Mouse (Mus musculus): ENCODE measurements around the gene Themis2. TPM values are rescaled to one million over a fixed set of nuclear protein-coding genes. Genes with fewer than 3 reads are reported as not detected.
"Not testable (repeated sequence)": the region's sequence is repeated elsewhere in the genome, so short reads cannot be mapped to it uniquely, and the experiment has no call there.

Themis2 gene
- polyA plus RNA-seq, 1 experiment = 5.0 TPM

GRCm38 (mm10) chr4:132756974-132757373 is 39.2 kb downstream of the Themis2 start, which contains the start of gene Smpdl3b:
Gene Smpdl3b, minus strand, starts transcription at chr4:132757252.
- peak; percentile 48 for DNase-seq (ENCODE audit: low spot score)

DNA sequence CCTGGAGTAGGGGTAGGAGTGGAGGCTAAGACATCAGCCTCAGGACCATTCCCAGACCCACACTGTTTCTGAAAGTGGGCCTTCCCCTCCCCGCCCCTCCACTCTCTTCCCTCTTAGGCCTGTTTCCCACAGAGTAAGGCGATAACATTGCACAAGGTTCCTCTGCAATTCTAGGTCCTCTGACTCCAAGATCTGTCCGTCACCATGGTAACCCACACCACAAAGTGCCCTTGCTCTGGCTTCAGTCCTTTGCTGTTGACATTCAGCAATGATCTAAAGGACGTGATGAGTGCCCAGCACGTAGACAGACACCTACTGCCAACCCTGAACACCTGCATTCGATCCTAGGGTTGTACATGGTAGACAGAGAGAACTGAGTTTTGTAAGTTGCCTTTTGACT is 43.2 kb downstream of the Themis2 start:
- DNase-seq (ENCODE audit: low spot score) = no peak

- no peak for DNase-seq (ENCODE audit: low spot score)
Observed at GRCm38 (mm10) chr4:132749258-132749982, 46.8 kb downstream of the Themis2 start.

GRCm38 (mm10) chr4:132748778-132749177 is 47.4 kb downstream of the Themis2 start:
- DNase-seq (ENCODE audit: low spot score) = no peak

GRCm38 (mm10) chr4:132747664-132748259 is 48.4 kb downstream of the Themis2 start:
- no peak for DNase-seq (ENCODE audit: low spot score)

DNA sequence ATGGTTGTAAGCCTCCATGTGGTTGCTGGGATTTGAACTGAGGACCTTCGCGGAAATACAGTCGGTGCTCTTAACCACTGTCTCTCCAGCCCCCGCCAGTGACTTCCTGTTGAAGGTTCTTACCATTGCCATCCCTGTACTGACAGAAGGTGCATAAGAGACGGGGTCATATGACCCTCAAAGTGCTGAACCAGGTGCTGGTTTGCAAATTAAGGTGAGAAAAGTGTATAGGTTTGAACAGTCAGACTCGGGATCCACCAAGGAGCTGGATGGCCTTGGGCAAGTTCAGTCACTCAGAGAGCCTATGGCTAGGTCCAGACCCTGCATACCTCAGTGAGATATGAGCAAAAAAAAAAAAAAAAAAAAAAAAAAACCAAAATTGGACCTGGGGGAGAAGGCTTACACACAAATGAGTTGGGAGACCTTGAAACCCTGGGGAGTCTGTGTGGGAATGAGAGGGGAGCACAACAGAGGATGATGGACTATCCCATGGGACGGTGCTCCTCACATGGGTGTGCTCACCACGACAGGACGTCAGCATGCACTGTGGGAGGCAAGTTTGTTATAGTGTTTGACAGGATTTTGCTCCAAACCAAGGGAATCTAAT is 49.2 kb downstream of the Themis2 start:
- no peak for DNase-seq (ENCODE audit: low spot score)

GRCm38 (mm10) chr4:132743992-132744911 is 51.9 kb downstream of the Themis2 start:
- DNase-seq (ENCODE audit: low spot score) = no peak

DNA sequence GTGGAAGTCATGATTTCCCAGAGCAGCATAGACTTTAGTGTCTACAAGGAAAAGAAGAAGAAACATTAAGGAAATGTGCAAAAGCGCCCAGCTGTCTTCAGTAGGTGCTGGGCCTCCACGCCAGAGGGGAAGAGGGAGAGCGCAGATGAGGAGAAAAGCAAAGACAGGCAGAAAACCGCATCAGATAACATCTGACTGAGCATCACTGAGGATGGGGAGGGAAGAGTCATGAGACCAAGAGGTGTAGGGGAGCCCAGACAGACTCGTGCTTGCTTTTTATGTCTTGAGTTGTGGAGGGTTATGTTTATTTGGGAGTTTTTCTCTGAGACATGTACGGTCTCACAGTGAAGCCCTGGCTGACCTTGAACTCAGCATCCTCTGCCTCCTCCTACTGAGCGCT is 54.7 kb downstream of the Themis2 start:
- no peak for DNase-seq (ENCODE audit: low spot score)

- DNase-seq (ENCODE audit: low spot score) = not testable (repeated sequence)
Observed at GRCm38 (mm10) chr4:132737154-132737553, 59.0 kb downstream of the Themis2 start.

DNA sequence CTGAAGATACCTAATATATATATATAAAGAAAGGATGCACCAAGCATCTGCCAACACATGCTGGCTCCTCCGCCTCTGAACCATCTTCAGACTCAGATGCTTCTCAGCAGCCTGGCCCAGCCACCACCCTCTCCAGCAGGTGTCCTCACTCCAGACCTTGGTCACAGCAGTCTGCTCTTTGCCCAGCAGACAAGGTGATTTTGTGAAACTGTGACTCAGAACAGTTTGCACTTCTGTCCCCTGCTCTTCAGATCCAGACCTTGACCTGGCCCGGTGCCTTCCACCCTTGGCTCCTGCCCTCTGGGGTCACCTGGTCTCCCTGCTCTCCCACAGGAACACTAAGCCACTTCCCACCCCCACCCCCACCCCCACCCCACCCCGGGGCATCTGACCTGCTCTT is 60.3 kb downstream of the Themis2 start:
- no peak for DNase-seq (ENCODE audit: low spot score)

DNA sequence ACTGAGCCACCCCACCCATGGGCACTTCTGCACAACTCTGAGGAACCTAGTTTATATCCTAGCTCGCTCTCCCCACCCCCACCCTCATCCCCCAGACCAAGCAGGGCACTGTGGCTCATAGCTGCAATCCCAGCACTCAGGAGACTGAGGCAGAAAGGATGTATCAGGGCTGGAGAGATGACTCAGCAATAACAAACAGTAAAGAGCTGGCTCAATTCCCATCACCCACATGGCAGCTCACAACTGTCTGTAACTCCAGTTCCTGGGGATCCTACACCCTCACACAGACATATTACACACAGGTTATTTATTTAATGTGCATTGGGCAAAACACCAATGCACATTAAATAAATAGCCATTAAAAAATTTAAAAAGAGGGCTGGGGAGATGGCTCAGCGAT is 60.8 kb downstream of the Themis2 start:
- DNase-seq (ENCODE audit: low spot score) = no peak

DNA sequence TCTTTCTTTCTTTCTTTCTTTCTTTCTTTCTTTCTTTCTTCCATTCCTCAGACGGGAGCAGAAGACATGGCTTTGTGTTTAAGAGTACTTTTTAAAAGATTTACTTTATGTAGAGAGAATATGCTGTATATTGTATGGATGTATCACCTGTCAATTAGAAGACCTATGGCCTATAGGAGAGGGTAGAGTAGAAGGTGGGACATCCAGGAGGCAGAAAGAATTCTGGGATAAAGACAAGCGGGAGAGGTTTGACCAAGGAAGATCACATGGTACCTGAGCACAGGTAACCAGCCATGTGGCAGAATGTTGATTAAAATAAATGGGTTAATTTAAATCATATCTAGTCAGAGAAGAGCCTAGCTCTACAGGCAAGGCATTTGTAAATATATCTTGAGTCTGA is 61.4 kb downstream of the Themis2 start:
- no peak for DNase-seq (ENCODE audit: low spot score)

GRCm38 (mm10) chr4:132733071-132733770 is 63.0 kb downstream of the Themis2 start:
- no peak for DNase-seq (ENCODE audit: low spot score)

DNA sequence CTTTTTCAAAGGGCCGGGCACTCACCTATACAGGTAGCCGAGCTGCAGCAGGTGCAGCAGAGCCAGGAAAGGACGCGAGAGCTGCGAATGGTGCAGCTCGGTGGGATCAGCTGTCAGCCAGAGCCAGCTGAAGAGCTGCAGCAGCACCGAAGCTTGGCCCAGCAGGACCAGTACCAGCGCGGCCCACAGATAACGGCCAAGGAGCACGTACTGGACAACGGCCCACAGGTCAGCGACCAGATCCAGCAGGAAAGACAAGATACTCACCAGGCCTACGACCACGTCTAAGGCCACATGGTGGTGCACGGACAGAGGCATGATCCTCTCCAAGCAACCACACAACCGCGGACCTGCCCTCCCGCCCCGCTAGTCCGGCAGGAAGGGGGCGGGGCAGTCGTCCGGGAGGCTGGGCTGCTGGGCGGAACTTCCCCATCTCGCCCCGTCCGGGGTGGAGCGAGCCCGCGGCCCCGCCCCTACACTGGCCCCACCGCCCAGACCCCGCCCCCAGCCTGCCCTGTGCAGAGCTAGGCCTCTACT is 64.0 kb downstream of the Themis2 start, which contains the start of gene Xkr8:
Gene Xkr8, minus strand, starts transcription at position 399 of the 537 bp plus-strand sequence.
- peak; percentile 76 for DNase-seq (ENCODE audit: low spot score)

Other genes with a start within 250 kb of the Themis2 start
- gene Ptafr, start 232.3 kb downstream of the Themis2 start, polyA plus RNA-seq (2012; rRNA removed) = 10.2 and 11.3 TPM in 2 replicates
- 17.3 and 17.6 TPM in 2 replicates for gene Eya3, start 157.4 kb downstream of the Themis2 start, polyA plus RNA-seq (2012; rRNA removed)
- 3.9 and 6.0 TPM in 2 replicates for gene Xkr8, start 63.8 kb downstream of the Themis2 start, polyA plus RNA-seq (2012; rRNA removed)
- gene Smpdl3b, start 39.1 kb downstream of the Themis2 start, polyA plus RNA-seq (2012; rRNA removed) = 24.0 and 26.4 TPM in 2 replicates
- gene Rpa2, start 28.1 kb downstream of the Themis2 start, polyA plus RNA-seq (2012; rRNA removed) = 13.3 and 16.8 TPM in 2 replicates
- 39.4 and 46.7 TPM in 2 replicates for gene Ppp1r8, start 46.8 kb upstream of the Themis2 start, polyA plus RNA-seq (2012; rRNA removed)
- gene Stx12, start 88.1 kb upstream of the Themis2 start, polyA plus RNA-seq (2012; rRNA removed) = 76.3 and 100.0 TPM in 2 replicates
- gene Fam76a, start 126.2 kb upstream of the Themis2 start, polyA plus RNA-seq (2012; rRNA removed) = 44.0 and 44.7 TPM in 2 replicates
- 1.3 and 1.8 TPM in 2 replicates for gene Fgr, start 177.7 kb upstream of the Themis2 start, polyA plus RNA-seq (2012; rRNA removed)
- gene Ahdc1, start 214.9 kb upstream of the Themis2 start, polyA plus RNA-seq (2012; rRNA removed) = 5.3 and 13.3 TPM in 2 replicates